Mouse (Mus musculus) heart, postnatal 0 days (tissue): ENCODE data around the gene Cdkn1b.

ENCODE experiments used
- CTCF ChIP-seq: IDR thresholded peaks from 2 replicates; pipeline ENCODE4 v1.5.1; 2016; ENCODE audit warnings: antibody characterized with exemption, control low read depth, low read depth
- EP300 ChIP-seq: IDR thresholded peaks from 2 replicates; pipeline ENCODE4 v1.6.1; 2016; ENCODE audit warnings: antibody characterized with exemption, low read depth

DNA sequence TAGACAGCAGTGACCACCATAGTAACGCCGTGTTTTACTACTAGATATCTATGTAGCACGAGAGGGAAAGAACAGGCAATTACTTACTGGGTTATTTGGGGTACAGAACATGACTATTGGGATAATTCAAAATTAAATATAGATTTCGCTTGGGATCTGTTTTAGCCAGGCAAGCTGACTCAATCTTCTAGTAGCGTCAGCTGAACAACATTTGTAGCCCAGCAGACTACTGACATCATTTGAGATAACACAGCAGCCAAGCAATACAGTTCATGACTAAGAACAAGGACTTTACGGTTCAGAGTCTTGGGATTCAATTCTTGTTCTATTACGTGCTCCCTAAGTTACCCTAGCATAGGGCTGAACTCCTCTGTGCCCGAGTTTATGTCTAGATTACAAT is 33.7 kb upstream of the Cdkn1b start:
- TF ChIP-seq EP300 (no peak), CTCF (no peak)
